Mouse (Mus musculus) testis, adult 2 months (tissue): ENCODE measurements at regions not wholly inside any gene's neighbourhood (a gene's known extent, or its start where the extent isn't known, plus 50 kb on each side); places are given as distances from the start of the nearest gene placed in this dataset.

Source experiments
- CTCF ChIP-seq: fragments of 200-500 bp; IDR thresholded peaks from 2 replicates; pipeline ENCODE4 v1.5.1; 2012; ENCODE audit warnings: low read depth, mild to moderate bottlenecking, inconsistent platforms, low read length, moderate library complexity; ENCODE audit not compliant: control insufficient read depth, insufficient read depth, insufficient replicate concordance
- POLR2A ChIP-seq: fragments of 200-500 bp; IDR thresholded peaks from 2 replicates; pipeline ENCODE4 v1.6.1; 2012; ENCODE audit warnings: low read depth, mild to moderate bottlenecking, inconsistent platforms, low read length, moderate library complexity; ENCODE audit not compliant: control insufficient read depth

GRCm38 (mm10) chr9:47338221-47338620 is 191.8 kb upstream of the Cadm1 start:
- TF ChIP-seq CTCF, result peak; percentile 50; the same call in 1 of the 2 replicates
- no peak for TF ChIP-seq POLR2A
